Mouse (Mus musculus) olfactory bulb, adult 2 months (tissue): Measurements from ENCODE around the gene Phkg2. TPM values are rescaled to one million over a fixed set of nuclear protein-coding genes. Genes with fewer than 3 reads are reported as not detected.

ENCODE experiments used
- H3K27ac ChIP-seq: fragments of 200-500 bp; 2 replicates; pipeline ENCODE4 v1.5.1; 2012; ENCODE audit warnings: low read depth, low read length; ENCODE audit not compliant: insufficient read depth
- H3K4me1 ChIP-seq: fragments of 200-500 bp; 2 replicates; pipeline ENCODE4 v1.6.1; 2012; ENCODE audit warnings: low read length; ENCODE audit not compliant: control insufficient read depth, insufficient read depth
- H3K4me3 ChIP-seq: fragments of 200-500 bp; 2 replicates; pipeline ENCODE4 v1.5.1; 2012; ENCODE audit warnings: mild to moderate bottlenecking, low read depth, low read length, moderate library complexity; ENCODE audit not compliant: insufficient read depth
- CTCF ChIP-seq: fragments of 200-500 bp; IDR thresholded peaks from 2 replicates; pipeline ENCODE4 v1.5.1; 2012; ENCODE audit warnings: low read depth, mild to moderate bottlenecking, low read length, moderate library complexity; ENCODE audit not compliant: insufficient read depth
- POLR2A ChIP-seq: fragments of 200-500 bp; IDR thresholded peaks from 2 replicates; pipeline ENCODE4 v1.6.1; 2012; ENCODE audit warnings: mild to moderate bottlenecking, low read depth, low read length, moderate library complexity; ENCODE audit not compliant: insufficient read depth
- WGBS: fragments of 180-500 bp; shearing (Covaris S2); methylation state at CpG from one replicate; pipeline ENCODE4 v1.1.7; 2018; 5-methylcytosine and 5-hydroxymethylcytosine counted together
- polyA plus RNA-seq: library from polyadenylated mRNA; stranded (reverse); fragments of >200 nt; gene quantifications from 2 replicates; pipeline ENCODE4 v1.2.4, GENCODE M21; 2012; ENCODE audit warnings: low replicate concordance; ENCODE audit not compliant: missing spikeins, insufficient read depth, insufficient read length

Gene Phkg2
- polyA plus RNA-seq, 1 experiment = not detected

DNA sequence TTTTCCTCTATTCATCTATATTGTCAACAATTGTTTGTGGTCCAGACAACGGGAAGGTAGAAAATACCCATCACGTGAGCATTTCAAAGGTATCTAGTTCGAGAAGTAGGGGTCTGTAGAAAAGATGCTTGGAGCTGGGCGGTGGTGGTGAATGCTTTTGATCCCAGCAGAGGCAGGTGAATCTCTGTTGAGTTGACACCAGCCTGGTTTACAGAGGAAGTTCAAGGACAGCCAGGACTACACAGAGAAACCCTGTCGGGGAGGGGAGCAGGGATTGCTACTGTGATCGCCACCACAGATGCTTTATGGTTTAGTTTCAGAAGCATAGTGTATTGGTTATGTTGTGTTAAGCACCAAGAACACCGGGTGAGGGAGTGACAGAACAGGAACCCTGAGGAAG lies 975 bp downstream of the Phkg2 start:
- no peak for TF ChIP-seq POLR2A
- no peak for TF ChIP-seq CTCF
- Histone ChIP-seq H3K27ac (no peak overlapping the region), H3K4me1 (peaks cover 6% of the 10 kb centered on the region), H3K4me3 (peak overlapping the region; percentile 97)
- WGBS = 11% methylated on average over 7 of the region's 7 CpGs

DNA sequence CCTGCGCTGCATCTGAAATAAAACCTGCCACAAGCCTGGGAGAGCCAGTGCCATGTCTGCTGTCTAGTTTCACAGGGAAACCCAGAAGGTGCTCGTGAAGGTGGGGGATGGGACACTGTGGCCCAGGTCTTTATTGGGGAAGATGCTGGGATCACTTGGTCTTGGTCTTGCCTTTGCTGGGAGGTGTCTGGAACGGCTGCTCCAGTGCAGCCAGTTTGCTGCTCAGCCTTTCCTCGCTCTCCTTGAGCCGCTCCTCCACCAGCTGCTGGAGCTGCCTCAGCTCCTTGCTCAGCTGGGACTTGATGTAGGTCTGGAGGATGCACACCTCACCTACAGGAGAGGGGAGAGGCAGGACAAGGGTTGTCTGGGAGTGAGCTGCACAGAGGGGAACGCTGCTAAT lies 10.1 kb downstream of the Phkg2 start:
- H3K4me1 ChIP-seq = peaks cover 7% of the 10 kb centered on the region
- TF ChIP-seq POLR2A (no peak), CTCF (no peak)
- H3K27ac ChIP-seq = no peak overlapping the region
- WGBS = 95% methylated on average over 6 of the region's 6 CpGs
- no peak overlapping the region for H3K4me3 ChIP-seq

DNA sequence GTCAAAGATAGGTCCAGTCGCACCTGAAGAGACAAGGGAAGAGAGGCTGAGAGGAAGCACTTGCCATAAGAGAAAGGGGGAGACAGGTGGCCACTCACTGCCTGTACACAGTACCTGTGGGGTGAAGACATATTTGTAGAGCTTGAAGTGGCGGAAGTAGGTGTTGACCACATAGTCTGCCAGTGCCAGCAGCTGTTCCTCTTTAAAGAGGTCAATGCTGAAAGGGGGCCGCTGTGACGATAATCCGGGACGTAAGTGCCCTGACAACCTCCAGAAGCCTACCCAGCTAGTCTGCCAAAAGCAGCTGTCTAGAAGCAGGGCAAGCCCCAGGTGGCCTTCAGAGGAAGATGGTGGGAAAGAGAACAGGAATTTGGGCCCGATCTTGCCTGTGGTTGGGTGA lies 11.9 kb downstream of the Phkg2 start:
- TF ChIP-seq POLR2A = no peak
- no peak for TF ChIP-seq CTCF
- Histone ChIP-seq H3K4me3 (no peak overlapping the region), H3K4me1 (peaks cover 16% of the 10 kb centered on the region), H3K27ac (no peak overlapping the region)
- 86% methylated on average over 7 of the region's 7 CpGs for WGBS

DNA sequence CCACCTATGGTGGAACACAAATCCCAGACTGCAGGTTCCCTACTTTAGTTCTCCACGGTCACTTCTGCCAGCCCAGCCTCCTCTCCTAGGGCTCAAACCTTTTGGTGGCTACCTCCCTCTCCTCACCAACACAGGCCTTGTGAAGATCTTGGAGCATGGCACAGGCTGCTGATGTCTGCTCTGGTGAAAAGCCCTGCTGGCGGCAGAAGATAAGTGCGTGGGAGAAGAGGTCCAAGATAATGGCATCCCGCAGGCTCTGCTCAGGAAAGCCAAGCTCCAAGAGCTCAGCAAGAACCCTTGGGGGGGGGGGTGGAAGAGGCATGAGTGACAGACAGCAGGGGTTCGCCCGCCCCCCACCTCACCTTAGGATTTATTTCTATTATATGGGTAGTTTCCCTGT lies 13.0 kb downstream of the Phkg2 start:
- WGBS = 91% methylated on average over 6 of the region's 6 CpGs
- H3K4me1 ChIP-seq = peaks cover 20% of the 10 kb centered on the region
- no peak overlapping the region for H3K4me3 ChIP-seq
- no peak for TF ChIP-seq CTCF
- TF ChIP-seq POLR2A = no peak
- no peak overlapping the region for H3K27ac ChIP-seq

- Histone ChIP-seq H3K4me1 (peaks cover 24% of the 10 kb centered on the region), H3K4me3 (no peak overlapping the region), H3K27ac (no peak overlapping the region)
- 71% methylated on average over 5 of the region's 5 CpGs for WGBS
- no peak for TF ChIP-seq POLR2A
- TF ChIP-seq CTCF = no peak
These were observed 14.1 kb downstream of the Phkg2 start for GRCm38 (mm10) chr7:127587196-127587595.

DNA sequence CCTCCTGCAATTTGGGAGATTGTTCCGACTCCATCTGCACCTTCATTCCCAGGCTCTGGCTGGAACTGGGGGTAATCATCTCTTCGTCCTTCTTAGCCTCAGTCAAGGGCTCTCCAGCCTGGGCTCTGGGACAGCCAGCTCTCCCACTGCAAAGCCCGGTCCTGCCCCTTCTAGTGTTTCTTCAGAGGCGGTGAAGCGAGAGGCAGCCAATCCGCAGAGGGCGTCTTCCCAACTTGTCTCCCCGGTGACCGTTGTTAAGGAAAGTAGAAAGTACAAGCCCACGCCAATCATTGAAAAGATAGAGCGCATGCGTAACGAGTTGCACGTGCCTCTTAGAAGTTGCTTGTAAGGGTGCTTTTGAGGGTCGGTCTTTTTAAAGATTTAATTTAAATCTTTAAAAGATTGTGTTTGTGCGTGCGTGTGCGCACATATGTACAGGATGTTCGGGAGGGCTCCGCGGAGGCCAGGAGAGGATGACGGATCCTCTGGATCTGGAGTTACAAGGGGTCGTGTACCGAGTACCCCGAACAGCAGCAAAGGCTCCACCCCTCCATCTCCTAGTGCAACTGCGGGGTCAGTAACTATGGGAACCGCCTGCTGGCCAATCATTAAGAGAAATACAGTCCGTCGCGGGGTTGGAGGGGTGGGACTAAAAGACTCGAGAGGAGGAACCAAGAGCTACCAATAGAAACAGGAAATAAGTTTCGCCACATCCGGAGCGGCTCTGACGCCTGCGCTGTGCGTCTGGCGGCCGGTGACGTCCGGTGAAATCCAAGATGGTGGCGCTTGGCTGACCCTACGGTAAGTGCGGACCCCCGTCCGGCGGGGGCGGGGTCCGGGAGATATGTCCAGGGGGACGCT lies 15.1 kb downstream of the Phkg2 start, which contains the start of the genes Ccdc189 and Rnf40:
Gene Ccdc189, minus strand, starts transcription at position 585 of the 861 bp plus-strand sequence.
Gene Rnf40, plus strand, starts transcription at position 757 of the 861 bp plus-strand sequence.
- under 1% methylated on average over 46 of the region's 50 CpGs for WGBS
- TF ChIP-seq CTCF (no peak), POLR2A (peak; percentile 69)
- Histone ChIP-seq H3K4me3 (peak within 1 kb of the TSS; percentile 92), H3K27ac (peak within 1 kb of the TSS; percentile 47), H3K4me1 (peaks cover 24% of the 10 kb centered on the region)

DNA sequence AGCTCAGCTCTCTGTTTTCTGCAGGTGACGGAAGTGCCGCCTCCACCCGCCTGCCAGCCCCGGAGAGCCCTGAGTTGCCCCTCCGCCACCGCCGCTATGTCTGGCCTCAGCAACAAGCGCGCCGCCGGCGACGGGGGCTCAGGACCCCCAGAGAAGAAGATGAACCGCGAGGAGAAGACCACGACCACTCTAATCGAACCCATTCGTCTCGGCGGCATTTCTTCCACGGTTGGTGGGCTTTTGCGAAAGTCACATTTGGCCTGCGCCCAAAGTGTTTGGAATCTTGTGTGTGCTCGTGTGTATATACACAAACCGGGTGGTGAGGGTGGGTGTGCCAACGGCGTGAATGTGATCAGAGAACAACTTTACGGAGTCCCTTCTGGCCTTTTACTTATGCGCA lies 15.8 kb downstream of the Phkg2 start:
- H3K4me1 ChIP-seq = peaks cover 24% of the 10 kb centered on the region
- H3K4me3 ChIP-seq = peak overlapping the region; percentile 92
- whole genome bisulfite sequencing = 4% methylated on average over 29 of the region's 29 CpGs
- H3K27ac ChIP-seq = peak overlapping the region; percentile 43; the same call in 1 of the 2 replicates
- TF ChIP-seq CTCF (no peak), POLR2A (no peak)

- 91% methylated on average over 9 of the region's 9 CpGs for WGBS
These were observed 16.5 kb downstream of the Phkg2 start for GRCm38 (mm10) chr7:127589637-127590036.

DNA sequence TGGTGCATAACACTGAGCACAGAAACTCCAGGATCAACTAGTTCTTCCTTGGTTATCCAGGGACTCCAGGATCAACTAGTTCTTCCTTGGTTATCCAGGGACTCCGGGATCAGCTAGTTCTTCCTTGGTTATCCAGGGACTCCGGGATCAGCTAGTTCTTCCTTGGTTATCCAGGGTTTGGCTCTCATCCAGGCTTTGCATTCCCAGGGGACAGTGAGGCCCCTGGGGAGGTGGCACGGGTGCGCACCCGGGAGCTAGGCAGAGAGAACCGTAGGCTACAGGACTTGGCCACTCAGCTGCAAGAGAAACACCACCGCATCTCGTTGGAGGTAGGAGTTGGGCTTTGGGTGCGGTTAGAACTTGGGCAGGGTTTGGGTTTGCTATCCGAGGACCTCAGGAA lies 18.0 kb downstream of the Phkg2 start:
- no peak for TF ChIP-seq POLR2A
- WGBS = 87% methylated on average over 10 of the region's 10 CpGs

More at GRCm38 (mm10) chr7:127589637-127590036, 16.5 kb downstream of the Phkg2 start:
- no peak overlapping the region for H3K27ac ChIP-seq
- TF ChIP-seq POLR2A (no peak), CTCF (no peak)
- peak overlapping the region; percentile 92 for H3K4me3 ChIP-seq
- peaks cover 24% of the 10 kb centered on the region for H3K4me1 ChIP-seq

More for the DNA sequence above, 18.0 kb downstream of the Phkg2 start:
- Histone ChIP-seq H3K27ac (no peak overlapping the region), H3K4me1 (peaks cover 24% of the 10 kb centered on the region), H3K4me3 (no peak overlapping the region)
